Mouse (Mus musculus): Measurements from ENCODE around the gene Letmd1. TPM values are rescaled to one million over a fixed set of nuclear protein-coding genes. Genes with fewer than 3 reads are reported as not detected.
"Not testable (repeated sequence)": the region's sequence is repeated elsewhere in the genome, so short reads cannot be mapped to it uniquely, and the experiment has no call there.

Gene Letmd1
- total RNA-seq, 2 experiments from 2014 or later, result 8.0 to 9.3 TPM

DNA sequence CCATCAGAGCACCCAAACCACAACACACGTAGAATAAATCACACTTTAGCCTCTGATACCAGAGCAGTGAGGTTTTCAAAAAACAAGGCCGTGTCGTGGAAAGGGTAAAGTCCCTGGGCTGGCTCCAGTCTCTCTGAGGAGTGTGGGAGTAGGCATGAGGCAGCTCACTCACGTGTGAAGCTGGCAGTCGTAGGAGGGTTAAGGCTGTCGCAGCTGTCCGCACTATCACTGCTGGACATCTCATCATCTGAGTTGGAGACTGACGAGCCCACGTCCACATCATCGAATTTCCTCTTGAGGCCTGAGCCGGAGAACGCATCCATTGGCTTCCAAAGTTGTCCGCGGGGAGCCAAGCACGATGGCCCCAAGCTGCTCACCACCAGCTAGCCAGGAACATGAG, 20.4 kb downstream of the Letmd1 start:
- intact Hi-C loops (cut with DNase I), result no loop called here
- DNase-seq, result no peak

DNA sequence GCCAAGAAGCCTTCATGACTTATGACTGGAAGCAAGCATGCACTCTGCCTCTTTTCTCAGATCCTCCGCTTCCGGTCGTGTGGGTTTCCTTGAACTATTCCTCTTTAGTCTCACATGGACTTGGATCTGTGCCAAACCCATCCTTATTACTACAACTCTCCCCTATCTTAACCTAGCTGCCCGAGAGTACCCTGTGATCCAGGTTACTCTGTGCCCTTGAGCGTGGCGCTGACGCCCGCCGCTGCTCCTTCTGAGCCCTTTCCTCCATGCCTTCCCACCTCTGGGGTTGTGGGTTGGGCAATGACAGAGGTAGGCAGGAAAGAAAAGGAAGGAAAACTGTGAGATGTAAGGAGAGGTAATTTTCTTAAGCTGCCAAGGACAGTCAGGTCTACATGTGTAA, 23.1 kb downstream of the Letmd1 start:
- no peak for DNase-seq
- intact Hi-C loops (cut with DNase I), result no loop called here

DNA sequence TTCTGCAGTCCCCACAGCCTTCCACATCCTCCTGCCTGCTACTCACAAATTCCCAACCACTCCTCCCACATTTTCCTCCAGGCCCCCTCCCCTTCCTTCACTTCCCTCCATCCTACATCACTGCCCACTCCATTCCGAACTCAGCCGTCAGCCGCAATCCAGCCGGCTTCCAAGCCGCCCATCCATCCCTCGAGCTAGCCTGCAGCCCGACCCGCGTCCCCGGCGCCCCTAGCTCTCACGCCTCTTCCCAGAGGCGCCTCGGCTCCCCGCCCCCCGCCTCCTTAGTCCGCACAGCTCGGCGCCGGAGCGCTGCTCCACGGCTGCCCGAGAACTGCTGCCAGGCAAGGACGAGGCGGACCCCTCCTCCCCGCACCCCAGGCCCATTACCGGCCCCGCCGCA, 25.8 kb downstream of the Letmd1 start:
- no peak for DNase-seq
- intact Hi-C loops (cut with DNase I), result no loop called here

DNA sequence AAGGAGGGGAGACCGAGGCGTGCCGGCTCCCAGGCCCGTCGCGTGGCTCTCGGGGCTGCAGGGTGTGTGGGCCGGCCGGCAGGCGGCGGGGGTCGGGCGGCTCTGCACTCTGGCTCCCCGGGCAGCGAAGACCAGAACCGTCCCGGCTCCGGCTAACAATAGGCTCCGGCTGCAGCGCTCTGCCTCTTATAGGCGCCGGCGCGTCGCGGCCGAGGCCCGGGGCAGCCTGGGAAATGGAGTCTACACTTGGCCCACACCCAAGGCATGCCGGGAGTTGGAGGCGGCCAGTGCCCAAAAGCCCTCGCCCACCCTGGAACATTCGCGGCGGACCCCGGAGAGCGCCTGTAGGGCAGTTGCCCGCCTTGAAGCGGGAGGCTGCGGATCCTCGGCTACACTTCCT, 26.3 kb downstream of the Letmd1 start, which contains the start of gene Csrnp2:
TSS of gene Csrnp2 (minus strand) at position 387 of the 400 bp plus-strand sequence.
- DNase-seq, result peak; percentile 81 to 89
- intact Hi-C loops (cut with DNase I), result no loop called here

DNA sequence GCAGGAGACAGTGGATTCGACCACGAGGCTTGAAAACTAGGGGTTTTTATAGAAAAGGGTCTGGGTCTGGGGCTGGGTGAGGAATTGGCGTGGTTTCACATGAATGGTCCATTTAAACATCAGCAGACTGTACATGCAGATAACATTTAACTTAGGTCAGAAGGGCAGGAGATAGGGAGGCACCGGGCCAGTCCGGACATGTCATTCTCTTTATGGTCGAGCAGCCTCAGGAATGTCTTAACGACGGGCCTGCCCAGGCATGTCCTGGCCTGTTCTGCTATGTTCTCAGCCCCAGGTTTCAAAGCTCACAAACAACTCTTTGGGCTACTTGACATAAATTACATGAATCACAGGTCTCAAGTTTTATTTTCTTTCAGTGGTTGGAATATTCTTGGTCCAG, 30.7 kb downstream of the Letmd1 start:
- DNase-seq; intact Hi-C loops (cut with DNase I): not testable (repeated sequence)

DNA sequence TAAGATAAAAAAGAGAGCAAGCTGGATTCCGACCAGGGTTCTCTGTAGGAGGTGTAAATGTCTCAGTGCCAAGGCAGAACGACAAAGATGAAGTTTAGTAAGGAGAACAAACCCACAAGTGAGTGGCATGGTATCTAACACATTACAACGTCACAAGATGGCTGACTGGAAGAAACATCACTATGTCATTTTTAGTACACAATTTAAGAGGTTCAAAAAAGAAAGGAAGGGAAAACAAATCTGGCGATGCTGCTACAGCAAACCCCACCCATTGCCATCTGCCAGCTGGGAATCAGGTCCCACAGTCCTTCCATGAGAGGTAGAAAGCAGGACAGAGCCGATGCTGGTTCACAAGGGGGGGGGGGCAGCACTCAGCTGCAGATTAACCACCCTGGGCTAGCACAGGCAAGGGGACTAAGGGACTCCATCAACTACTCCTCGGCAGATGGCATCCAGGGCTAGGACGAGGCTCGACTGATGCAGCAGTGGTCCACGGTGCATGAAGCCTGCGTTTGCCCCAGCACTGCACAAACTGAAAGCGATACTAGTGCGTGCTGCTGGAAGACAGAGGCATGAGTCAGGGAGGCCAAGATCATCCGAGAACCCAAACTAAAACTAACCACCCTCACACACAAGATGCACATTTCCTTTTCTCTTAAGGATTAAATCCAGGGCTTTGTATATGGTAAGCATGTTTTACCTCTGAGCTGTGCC, 39.8 kb downstream of the Letmd1 start:
- DNase-seq, result no peak
- intact Hi-C loops (cut with DNase I), result no loop called here

DNA sequence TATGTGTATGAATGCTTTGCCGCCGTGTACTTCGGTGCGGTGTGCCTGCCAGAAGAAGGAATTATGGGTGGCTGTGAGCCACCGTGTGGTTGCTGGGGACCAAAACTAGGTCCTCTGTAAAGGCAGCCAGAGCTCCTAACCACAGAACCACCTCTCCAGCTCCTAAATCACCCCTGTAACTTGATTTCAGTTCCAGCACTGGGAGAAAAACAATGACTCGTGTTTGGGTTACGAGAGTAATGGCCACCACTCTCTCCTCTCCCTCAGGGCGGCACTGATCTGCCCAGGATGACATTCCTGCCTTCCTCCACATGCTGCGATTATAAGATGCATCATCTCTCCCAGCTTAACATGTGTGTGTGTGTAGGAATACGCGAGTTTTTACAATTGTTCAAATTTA, 41.2 kb downstream of the Letmd1 start:
- intact Hi-C loops (cut with DNase I), result no loop called here
- DNase-seq, result no peak

DNA sequence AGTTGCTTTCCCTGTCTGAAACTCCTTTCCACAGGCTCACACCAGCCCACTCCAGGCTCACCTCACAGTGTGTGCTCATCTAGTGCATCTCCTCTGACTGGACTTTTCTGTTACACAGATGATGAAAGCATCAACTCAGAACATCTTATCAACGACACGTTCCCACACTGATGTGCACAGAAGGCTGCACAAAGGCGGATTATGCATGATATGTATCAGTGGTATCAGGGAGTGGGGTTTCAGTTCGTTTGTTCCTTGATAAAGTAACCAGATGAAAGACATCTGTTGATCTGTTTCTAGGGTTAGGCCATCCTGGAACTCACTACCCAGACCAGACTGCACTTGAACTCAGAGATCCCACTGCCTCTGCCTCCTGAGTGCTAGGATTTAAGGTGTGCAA, 44.6 kb downstream of the Letmd1 start:
- intact Hi-C loops (cut with DNase I), result no loop called here
- DNase-seq, result no peak

DNA sequence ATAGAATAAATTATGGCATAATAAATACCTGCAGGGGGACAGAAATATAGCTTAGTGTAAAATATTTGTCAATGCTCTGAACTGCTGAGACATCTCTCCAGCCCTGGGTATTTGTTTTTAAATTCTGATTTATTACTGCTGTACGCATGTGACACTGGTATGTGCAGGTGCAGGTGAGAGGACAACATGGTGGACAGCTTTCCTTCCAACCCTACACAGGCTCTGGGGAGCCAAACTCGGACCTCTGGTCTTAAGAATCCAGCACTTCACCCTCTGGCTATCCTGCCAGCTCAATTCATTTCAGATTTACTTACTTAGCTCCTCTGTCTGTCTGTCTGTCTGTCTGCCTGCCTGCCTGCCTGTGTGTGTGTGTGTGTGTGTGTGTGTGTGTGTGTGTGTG, 46.3 kb downstream of the Letmd1 start:
- no peak for DNase-seq
- intact Hi-C loops (cut with DNase I), result no loop called here

DNA sequence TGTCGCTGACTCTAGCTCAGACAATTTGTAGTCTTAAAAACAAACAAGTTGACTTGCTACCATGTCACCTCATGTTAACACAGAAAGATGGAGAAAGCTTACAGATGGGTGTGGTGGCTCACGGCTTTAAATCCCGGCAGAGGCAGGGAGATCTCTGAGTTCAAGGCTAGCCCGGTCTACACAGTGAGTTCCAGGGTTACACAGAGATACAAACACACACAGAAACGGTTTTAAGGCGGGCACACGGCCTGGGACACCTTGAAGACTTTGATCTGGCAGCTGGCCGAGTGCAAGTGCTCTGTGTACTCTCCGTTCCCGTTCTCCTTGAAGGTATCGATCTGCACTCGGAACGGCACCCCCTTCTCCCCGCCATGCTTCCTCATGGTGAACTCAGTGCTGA, 51.5 kb downstream of the Letmd1 start:
- no peak for DNase-seq
- intact Hi-C loops (cut with DNase I), result no loop called here

DNA sequence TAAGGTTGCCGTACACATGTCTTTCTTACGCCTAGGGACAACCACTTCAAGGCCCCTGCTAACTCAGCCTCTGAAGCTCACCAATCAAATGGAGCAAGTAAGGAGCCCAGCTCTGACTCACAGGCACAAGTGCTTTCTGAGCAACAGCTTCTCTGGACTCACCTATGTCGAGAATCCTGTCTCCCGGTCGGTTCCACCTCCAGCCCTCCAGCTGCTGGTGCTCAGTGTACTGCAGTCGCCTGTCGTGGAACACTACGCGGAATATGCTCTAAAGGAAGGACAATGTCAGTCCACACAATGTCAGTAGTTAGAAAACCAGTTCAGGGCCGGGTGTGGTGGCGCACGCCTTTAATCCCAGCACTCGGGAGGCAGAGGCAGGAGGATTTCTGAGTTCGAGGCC, 56.6 kb downstream of the Letmd1 start:
- no peak for DNase-seq
- intact Hi-C loops (cut with DNase I), result no loop called here

DNA sequence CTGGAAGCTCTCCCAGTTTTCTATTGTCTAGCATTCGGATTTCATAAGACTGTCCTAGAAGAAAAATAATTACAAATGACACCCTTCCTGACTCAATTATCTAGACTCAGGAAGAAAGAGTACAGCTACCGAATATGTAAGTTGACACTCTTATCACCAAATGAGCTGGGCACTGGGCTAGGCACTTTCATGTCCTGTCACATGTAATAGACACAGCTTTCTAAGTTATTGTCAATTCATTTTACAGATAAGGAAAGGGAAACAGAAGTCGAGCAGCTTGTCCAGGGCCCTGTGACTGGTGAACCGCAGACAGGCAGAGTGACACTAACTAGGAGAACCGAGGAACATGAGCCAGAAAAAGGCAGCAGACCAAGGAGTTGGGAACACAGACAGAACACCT, 59.1 kb downstream of the Letmd1 start:
- intact Hi-C loops (cut with DNase I), result no loop called here
- DNase-seq, result no peak

Other genes with a start within 250 kb of the Letmd1 start
- gene Atf1, start 241.2 kb upstream of the Letmd1 start, total RNA-seq (2021), result 10 to 100 TPM; 36.7 to 47.1 TPM
- not detected for gene Tmprss12, start 188.2 kb upstream of the Letmd1 start, total RNA-seq (2021)
- 10 to 100 TPM; 27.9 to 31.9 TPM for gene Mettl7a1, start 164.9 kb upstream of the Letmd1 start, total RNA-seq (2021)
- gene Mettl7a3, start 134.1 kb upstream of the Letmd1 start, total RNA-seq (2021), result under 1 TPM; 0.17 to 0.33 TPM
- gene Methig1, start 115.9 kb upstream of the Letmd1 start, total RNA-seq (2021), result not detected
- gene Mettl7a2, start 115.8 kb upstream of the Letmd1 start, total RNA-seq (2021), result under 1 TPM; 0.20 to 0.25 TPM
- not detected for gene Higd1c, start 104.5 kb upstream of the Letmd1 start, total RNA-seq (2021)
- gene Gm5475, start 46.9 kb upstream of the Letmd1 start, total RNA-seq (2021), result not detected
- 10 to 100 TPM; 37.5 to 48.9 TPM for gene Slc11a2, start 44.0 kb upstream of the Letmd1 start, total RNA-seq (2021)
- 1 to 10 TPM; 2.3 to 2.5 TPM for gene Csrnp2, start 26.5 kb downstream of the Letmd1 start, total RNA-seq (2021)
- 10 to 100 TPM in 1 of 2 experiments, 1 to 10 TPM in 1; 9.2 to 10.8 TPM for gene Tfcp2, start 83.0 kb downstream of the Letmd1 start, total RNA-seq (2021)
- 10 to 100 TPM; 10.4 to 14.1 TPM for gene Pou6f1, start 131.0 kb downstream of the Letmd1 start, total RNA-seq (2021)
- 10 to 100 TPM; 50.3 to 66.5 TPM for gene Dazap2, start 146.3 kb downstream of the Letmd1 start, total RNA-seq (2021)
- 1 to 10 TPM; 2.4 to 4.1 TPM for gene Smagp, start 167.9 kb downstream of the Letmd1 start, total RNA-seq (2021)
- 1 to 10 TPM in 1 of 2 experiments, under 1 TPM in 1; 0.44 to 1.1 TPM for gene Bin2, start 200.5 kb downstream of the Letmd1 start, total RNA-seq (2021)
- gene Cela1, start 218.9 kb downstream of the Letmd1 start, total RNA-seq (2021), result not detected

Measured in gastrocnemius, postnatal 36 days (tissue).